Mouse (Mus musculus): ENCODE measurements around the gene Reep1.
A peak's percentile ranks its signal among the peaks of the same experiment; 100 is the strongest.
"Not testable (repeated sequence)": the region's sequence is repeated elsewhere in the genome, so short reads cannot be mapped to it uniquely, and the experiment has no call there.

Gene Reep1

DNA sequence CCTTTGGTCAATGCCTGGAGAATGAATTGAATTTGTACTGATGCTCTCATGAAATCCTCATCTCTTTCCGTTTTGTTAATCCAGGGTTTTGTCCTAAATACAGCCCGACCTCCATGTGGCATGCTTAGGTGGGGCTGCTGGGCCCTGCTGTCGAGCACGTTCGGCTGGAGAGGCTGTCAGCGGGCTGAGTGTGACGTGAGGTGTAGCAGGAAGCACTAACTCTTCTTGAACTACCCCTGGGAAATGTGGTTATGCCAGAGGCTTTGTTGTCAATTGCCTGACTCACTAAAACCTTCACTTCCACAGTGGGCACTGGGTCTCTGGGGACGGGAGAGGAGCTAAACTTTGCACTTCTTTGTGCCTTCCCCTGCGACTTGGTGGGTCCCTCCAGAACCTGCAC lies 81.0 kb downstream of the Reep1 start:
- DNase-seq: no peak

DNA sequence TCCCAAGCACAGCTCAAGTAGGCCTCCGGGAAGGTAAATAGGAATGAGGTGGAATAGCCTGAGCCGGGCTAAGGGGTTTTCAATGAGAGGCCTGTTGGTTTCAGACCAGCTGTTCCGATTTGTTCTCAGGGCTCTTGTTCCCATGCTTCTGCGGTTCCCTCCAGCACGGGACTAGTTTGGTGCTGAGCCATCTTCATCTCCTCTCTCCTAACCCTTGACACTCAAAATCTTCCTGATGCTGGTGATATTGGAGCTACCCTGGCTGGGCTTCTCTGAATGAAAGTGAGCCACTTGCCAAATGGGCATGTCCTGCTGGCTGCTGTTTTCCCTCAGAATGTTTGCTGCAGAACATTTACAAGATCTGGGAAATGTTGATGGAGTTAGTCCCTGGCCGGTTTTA lies 84.4 kb downstream of the Reep1 start:
- no peak for DNase-seq

GRCm38 (mm10) chr6:71799391-71799790 lies 92.0 kb downstream of the Reep1 start:
- no peak for DNase-seq

- DNase-seq: no peak
Observed at GRCm38 (mm10) chr6:71801011-71801713, 93.8 kb downstream of the Reep1 start.

- DNase-seq: no peak
Observed at GRCm38 (mm10) chr6:71801714-71802094, 94.3 kb downstream of the Reep1 start.

- no peak for DNase-seq
Observed at GRCm38 (mm10) chr6:71803609-71804008, 96.2 kb downstream of the Reep1 start.

DNA sequence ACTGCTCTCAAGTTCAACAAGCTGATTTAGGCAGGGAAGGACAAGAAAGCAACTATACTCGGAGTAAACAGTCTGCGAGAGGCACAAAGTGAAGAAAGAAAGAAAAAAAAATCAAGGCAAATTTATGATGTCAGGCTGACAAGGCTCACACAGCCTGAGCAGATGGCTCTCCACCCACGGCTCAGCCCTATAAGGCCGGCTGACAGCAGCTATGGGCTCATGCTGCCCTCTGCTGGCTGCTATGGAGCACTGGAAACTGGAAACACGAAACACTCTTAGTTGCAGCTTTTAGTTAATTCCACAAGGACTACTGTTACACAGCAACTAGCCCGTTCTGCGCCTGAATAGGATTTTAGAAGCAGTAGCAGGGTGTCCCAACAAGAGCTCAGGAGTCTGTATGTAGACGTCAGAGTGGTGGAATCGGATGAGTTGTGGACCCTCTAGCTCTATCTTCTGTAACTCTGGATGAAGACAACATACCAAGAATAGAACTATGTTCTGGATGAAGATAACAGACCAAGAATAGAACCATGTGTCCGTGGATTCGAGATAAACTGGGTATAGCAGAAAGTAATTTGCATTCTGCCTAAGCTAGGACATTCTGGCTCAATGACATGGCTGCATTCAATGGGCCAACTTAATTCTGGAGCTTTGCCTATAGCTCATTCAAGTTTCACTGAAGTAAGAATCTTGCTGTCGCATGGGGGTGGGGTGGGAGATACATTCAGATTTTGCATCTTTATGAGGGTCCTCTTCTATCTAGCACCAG lies 96.9 kb downstream of the Reep1 start:
- peak; percentile 48 to 67 for DNase-seq

DNA sequence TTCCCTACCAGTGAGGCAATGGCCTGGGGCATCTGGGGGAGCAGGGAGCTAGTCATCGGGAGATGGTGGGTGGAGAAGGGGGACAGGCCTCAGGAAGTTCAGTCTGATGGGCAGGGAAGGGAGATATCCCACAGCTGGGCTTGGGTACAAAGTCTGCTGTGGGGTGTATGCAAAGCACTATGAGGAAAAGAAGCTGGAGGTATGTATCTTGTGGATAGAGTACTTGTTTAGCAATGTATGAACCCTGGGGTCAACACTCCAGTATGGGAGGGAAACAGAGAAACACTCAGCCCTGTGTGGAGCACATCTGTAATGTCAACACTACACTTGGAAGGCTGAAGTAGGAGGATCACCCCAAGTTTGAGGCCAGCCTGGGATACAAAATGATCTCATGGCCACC lies 99.4 kb downstream of the Reep1 start:
- no peak for DNase-seq

DNA sequence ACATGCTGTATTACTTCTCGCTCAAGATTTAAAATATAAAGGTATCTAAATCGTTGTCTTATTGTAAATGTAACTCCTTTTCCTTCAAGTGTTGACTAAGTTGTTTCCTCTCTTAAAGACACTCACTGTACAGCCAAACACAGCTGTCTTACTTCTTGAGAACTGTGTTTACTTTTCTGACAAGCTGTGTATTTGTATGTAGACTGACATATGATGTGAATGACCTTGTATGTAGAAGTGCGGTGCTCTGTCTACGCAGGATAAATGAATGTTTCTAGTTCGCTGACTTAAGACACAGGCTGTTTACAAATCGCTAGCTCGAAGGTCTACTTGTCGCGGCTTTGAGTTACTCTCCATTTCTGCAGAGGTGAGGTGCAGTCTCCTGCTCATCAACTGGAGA lies 102.5 kb downstream of the Reep1 start:
- DNase-seq: no peak

DNA sequence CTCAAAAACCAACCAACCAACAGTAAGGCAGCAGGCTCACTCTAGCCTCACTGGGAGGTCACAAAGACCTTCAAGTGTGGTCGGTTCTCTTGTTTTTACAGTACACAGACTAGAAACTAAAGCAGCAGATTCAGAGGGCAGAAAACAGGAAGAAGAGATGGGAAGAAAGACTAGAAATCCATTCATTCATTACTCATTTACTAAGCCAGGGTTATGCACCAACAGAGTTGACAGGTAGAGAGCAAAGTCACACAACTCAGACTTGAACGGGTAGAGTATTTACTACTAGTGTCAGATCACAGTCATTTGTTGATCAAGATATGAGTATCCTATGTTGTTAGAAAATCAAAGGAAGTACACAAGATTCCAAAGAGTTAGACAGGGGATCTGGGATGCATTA lies 105.5 kb downstream of the Reep1 start:
- DNase-seq: no peak

DNA sequence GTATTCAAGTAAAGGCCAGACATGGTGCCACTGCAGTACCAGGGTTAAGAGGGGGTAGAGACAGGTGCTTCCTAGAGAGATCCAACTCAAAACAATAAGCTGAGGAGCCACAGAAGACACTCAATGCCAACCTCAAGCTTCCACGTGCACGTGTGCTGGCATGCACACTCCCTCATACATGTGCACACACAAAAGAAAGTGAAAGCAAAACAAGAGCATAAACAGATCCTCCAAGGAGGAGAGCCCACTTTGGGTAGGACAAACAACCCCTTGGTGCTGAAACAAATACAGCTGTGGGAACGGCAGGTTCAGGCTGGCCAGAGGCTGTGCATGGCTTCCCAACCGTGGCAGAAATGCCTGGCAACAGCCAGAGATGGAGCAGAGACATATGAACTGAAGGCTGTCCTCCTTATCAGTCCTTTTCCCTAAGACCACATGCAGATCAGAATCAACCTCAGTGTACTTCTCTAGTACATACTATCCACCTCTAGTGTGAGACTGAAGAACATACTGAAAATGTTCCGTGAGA lies 112.5 kb downstream of the Reep1 start:
- no peak for DNase-seq

DNA sequence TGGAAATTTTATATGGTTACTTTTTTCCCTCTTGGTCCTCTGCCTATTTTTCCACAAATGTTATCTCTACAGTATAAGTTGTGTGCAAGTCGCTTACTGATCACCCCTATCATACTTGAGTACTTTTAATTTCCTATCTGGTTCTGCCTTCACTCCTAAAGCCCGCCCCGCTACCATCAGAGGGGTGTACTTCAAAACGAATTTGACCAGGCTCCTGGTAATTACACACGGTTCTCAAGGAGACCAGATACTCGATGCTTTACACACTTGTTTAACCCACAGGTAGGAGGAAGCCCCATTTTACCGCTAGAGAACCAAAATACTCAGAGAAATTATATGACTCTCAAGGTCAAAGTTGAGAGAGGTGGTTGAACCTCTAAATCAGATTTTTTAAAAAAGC lies 115.7 kb downstream of the Reep1 start:
- DNase-seq: no peak

- peak; percentile 86 for DNase-seq
Observed at GRCm38 (mm10) chr6:71823488-71823887, 116.1 kb downstream of the Reep1 start.

DNA sequence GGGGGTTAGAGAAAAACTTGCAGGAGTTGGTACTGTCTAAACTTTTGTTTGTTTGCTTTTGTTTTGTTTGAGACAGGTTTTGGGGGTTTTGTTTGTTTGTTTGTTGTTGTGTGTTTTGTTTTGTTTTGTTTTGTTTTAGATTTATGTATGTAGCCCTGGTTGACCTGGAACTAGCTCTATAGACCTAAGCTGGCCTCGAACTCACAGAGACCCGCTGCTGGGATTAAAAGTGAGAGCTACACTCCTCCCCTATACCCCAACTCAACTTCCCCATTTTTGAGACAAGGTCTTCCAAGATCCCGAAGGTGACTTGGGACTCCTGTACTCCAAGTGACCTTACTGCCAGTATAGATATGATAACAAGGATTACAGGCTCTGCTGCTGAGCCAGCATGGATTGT lies 116.6 kb downstream of the Reep1 start:
- DNase-seq: no peak

DNA sequence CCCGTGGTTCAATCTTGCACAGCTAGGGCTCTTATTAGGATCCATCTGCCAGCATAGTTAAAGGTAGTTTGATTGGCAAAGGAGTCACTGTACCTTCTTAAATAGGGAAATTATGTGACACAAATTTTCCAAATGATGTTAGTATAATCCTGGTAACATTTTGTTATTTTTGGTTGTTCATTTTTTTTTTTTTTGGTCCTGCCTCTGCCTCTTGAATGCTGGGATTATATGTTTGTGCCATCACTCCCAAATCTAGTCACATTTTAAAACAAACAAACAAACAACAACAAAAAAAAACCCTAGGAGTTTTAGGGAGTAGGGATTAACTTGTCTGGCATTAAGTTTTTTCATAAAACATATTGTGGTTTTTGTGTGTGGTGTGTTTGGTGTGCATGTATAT lies 119.5 kb downstream of the Reep1 start, which contains the start of gene Mrpl35:
Gene Mrpl35, minus strand, starts transcription at position 101 of the 400 bp plus-strand sequence.
- DNase-seq: no peak

- no peak for DNase-seq
Observed at GRCm38 (mm10) chr6:71829768-71830167, 122.4 kb downstream of the Reep1 start.

- DNase-seq: peak; percentile 92 to 96
Observed at GRCm38 (mm10) chr6:71830690-71831580, 123.6 kb downstream of the Reep1 start, which contains the start of gene Immt. TSS of gene Immt (plus strand) at chr6:71831331.

GRCm38 (mm10) chr6:71831581-71831960 lies 124.2 kb downstream of the Reep1 start:
- peak; percentile 90 to 95 for DNase-seq

- DNase-seq: no peak
Observed at GRCm38 (mm10) chr6:71836811-71837210, 129.4 kb downstream of the Reep1 start.

DNA sequence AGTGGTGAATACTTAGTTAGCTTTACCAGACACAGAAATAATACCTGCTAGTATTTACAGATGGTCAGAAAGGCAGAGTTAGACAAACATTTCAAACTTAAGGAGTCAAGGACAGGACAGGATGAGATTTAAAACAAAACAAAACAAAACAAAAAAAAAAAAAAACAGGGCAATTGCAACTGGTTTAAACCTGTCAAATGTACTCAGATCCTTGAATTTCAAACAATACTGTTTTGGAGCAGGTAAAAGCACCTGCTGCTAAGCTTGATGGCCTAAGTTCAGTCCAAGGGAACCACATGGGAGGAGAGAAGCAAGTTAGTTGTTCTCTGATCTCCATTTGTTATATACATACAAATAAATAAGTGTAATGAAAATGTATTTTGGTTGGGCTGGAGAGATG lies 132.5 kb downstream of the Reep1 start:
- no peak for DNase-seq

- no peak for DNase-seq
Observed at GRCm38 (mm10) chr6:71840597-71841290, 133.4 kb downstream of the Reep1 start.

DNA sequence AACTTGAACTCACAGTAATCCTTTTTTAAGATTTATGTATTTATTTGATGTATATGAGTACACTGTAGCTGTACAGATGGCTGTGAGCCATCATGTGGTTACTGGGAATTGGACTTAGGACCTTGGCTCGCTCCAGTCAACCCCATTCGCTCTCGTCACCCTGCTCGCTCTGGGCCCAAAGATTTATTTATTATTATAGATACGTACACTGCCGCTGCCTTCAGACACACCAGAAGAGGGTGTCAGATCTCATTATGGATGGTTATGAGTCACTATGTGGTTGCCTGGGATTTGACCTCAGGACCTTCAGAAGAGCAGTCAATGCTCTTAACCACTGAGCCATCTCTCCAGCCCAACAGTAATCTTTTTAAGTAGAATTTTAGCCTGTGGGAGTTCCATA lies 139.5 kb downstream of the Reep1 start:
- not testable (repeated sequence) for DNase-seq

Data from thymus, postnatal 36 days (tissue).